Mouse (Mus musculus): Measurements from ENCODE around the gene Mfap3l. TPM values are rescaled to one million over a fixed set of nuclear protein-coding genes. Genes with fewer than 3 reads are reported as not detected.
"Not testable (repeated sequence)": the region's sequence is repeated elsewhere in the genome, so short reads cannot be mapped to it uniquely, and the experiment has no call there.

Mfap3l gene
- 4.1 and 5.1 TPM in 2 replicates for polyA plus RNA-seq (2014; fragmentation: Nextera tagmentation; extraction: Ambion mirVana)

- peak within 1 kb of the TSS; percentile 56 for H3K27ac ChIP-seq (ENCODE audit: low read depth, low read length)
- peak; percentile 97 for ATAC-seq (ENCODE audit: insufficient read depth, low FRiP score, low TSS enrichment)
Measured at GRCm38 (mm10) chr8:60632250-60632932, at the start of gene Mfap3l. Gene Mfap3l, plus strand, starts transcription at chr8:60632827.

GRCm38 (mm10) chr8:60583369-60583768 is 49.3 kb upstream of the Mfap3l start:
- H3K27me3 ChIP-seq (ENCODE audit: control insufficient read depth, insufficient read depth, low read length), result no peaks in the 10 kb centered on the region
- H3K4me2 ChIP-seq (ENCODE audit: low read depth), result no peak overlapping the region
- H3K4me1 ChIP-seq (ENCODE audit: control insufficient read depth, insufficient read depth, low read length), result no peaks in the 10 kb centered on the region
- WGBS, result 79% methylated on average over 2 of the region's 2 CpGs
- H3K27ac ChIP-seq (ENCODE audit: low read depth, low read length), result no peak overlapping the region
- no peak overlapping the region for H3K4me3 ChIP-seq (ENCODE audit: low read depth, low read length)
- DNase-seq (ENCODE audit: low spot score) (no peak), ATAC-seq (ENCODE audit: insufficient read depth, low FRiP score, low TSS enrichment) (no peak)
- no peaks in the 10 kb centered on the region for H3K9me3 ChIP-seq (ENCODE audit: control insufficient read depth, low read length)
- H3K36me3 ChIP-seq (ENCODE audit: control insufficient read depth, insufficient read depth, low read length), result no peaks in the 10 kb centered on the region
- H3K9ac ChIP-seq (ENCODE audit: low read length), result no peak overlapping the region

More at GRCm38 (mm10) chr8:60632250-60632932, at the start of gene Mfap3l:
- Histone ChIP-seq H3K9me3 (ENCODE audit: control insufficient read depth, low read length) (no peaks in the 10 kb centered on the region), H3K4me3 (ENCODE audit: low read depth, low read length) (peak within 1 kb of the TSS; percentile 59), H3K4me2 (ENCODE audit: low read depth) (peak within 1 kb of the TSS; percentile 98), H3K4me1 (ENCODE audit: control insufficient read depth, insufficient read depth, low read length) (peaks cover 3% of the 10 kb centered on the region; the same call in 1 of the 2 replicates), H3K36me3 (ENCODE audit: control insufficient read depth, insufficient read depth, low read length) (no peaks in the 10 kb centered on the region), H3K9ac (ENCODE audit: low read length) (peak within 1 kb of the TSS; percentile 64), H3K27me3 (ENCODE audit: control insufficient read depth, insufficient read depth, low read length) (no peaks in the 10 kb centered on the region)
- under 1% methylated on average over 59 of the region's 60 CpGs for WGBS
- DNase-seq (ENCODE audit: low spot score), result peak; percentile 94

DNA sequence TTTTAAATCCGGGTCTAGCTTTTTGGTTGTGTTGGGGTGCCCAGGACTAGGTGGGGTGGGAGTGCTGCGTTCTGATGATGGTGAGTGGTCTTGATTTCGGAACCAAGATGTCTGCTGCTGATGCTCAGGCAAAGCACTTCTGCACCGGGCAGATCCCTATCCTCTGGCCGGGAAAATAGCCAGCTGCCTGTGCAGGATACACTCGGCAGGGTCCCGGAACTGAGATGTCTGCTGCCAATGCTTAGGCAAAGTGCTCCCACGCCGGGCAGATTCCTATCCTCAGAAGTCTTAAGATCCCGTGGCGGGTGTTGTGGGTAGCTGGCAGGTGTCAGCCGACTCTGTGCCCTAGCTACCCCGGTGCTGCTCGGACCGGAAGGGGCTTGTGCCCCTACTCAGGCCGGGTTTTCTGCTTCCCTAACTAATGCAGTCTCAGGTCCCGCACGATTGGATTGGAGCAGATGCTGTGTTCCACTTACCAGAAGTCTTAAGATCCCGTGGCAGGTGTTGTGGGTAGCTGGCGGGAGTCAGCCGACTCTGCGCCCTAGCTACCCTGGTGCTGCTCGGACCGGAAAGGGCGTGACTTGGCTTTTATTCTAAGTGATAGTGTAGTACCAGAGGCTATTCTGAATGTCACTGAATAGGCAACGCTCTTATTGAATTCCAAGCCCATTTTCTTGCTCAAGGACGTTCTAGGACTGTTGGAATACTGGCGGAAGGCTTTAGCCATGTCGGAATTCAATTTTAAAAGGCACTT is 41.1 kb upstream of the Mfap3l start:
- 89% methylated on average over 29 of the region's 29 CpGs for WGBS
- not testable (repeated sequence) for H3K4me2 ChIP-seq (ENCODE audit: low read depth); H3K4me1 ChIP-seq (ENCODE audit: control insufficient read depth, insufficient read depth, low read length); H3K9ac ChIP-seq (ENCODE audit: low read length); H3K4me3 ChIP-seq (ENCODE audit: low read depth, low read length); ATAC-seq (ENCODE audit: insufficient read depth, low FRiP score, low TSS enrichment); H3K27ac ChIP-seq (ENCODE audit: low read depth, low read length); DNase-seq (ENCODE audit: low spot score); H3K27me3 ChIP-seq (ENCODE audit: control insufficient read depth, insufficient read depth, low read length); H3K9me3 ChIP-seq (ENCODE audit: control insufficient read depth, low read length); H3K36me3 ChIP-seq (ENCODE audit: control insufficient read depth, insufficient read depth, low read length)

DNA sequence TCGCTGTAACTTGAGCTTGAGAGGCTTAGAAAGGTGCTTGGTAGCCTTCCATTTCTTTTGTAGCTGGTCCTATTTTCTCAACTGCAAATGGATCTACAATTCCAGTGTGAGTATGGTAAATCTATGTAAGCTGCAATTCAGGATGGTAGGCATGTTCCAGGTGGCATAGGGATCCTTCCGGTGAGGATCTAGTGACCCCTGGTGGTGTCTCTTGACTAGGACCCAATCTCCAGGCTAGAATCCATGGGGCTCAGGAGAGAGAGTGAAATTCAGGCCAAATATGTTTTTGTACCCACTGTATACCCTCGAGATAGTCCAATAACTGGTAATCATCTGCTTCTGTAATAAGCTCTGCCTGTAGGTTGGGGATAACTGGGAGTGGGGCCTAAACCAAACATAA is 37.9 kb upstream of the Mfap3l start:
- H3K27me3 ChIP-seq (ENCODE audit: control insufficient read depth, insufficient read depth, low read length), result no peaks in the 10 kb centered on the region
- no peaks in the 10 kb centered on the region for H3K36me3 ChIP-seq (ENCODE audit: control insufficient read depth, insufficient read depth, low read length)
- 75% methylated on average over 3 of the region's 3 CpGs for WGBS
- no peak overlapping the region for H3K9ac ChIP-seq (ENCODE audit: low read length)
- no peaks in the 10 kb centered on the region for H3K9me3 ChIP-seq (ENCODE audit: control insufficient read depth, low read length)
- H3K27ac ChIP-seq (ENCODE audit: low read depth, low read length), result no peak overlapping the region
- no peaks in the 10 kb centered on the region for H3K4me1 ChIP-seq (ENCODE audit: control insufficient read depth, insufficient read depth, low read length)
- no peak overlapping the region for H3K4me3 ChIP-seq (ENCODE audit: low read depth, low read length)
- no peak for ATAC-seq (ENCODE audit: insufficient read depth, low FRiP score, low TSS enrichment)
- no peak for DNase-seq (ENCODE audit: low spot score)
- no peak overlapping the region for H3K4me2 ChIP-seq (ENCODE audit: low read depth)

DNA sequence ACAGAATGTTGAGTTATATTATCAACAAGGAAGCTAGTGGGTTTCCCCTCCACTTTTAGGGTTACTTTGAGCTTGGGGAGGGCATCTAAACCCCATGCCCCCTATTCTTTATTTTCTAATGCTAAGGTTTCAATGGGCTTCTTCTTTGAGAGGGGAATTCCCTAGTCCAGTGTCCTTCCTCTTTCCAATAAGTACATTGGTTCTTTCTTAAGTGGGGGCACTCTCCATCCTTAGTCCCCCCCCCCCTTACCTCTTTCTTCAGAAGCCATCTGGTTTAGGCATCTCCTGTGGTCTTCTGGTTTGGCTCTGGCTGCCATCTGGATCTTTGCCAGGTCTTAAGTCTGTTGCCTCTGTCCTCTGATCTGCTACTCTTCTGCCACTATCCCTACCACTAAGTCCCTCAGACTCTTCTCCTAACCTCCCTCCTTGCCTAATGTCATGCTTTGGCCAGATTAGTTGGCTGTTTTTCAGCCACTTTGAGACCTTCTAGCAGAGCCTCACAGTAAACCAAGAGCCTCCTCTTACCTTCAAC is 21.0 kb upstream of the Mfap3l start:
- H3K27me3 ChIP-seq (ENCODE audit: control insufficient read depth, insufficient read depth, low read length), result no peaks in the 10 kb centered on the region
- H3K9me3 ChIP-seq (ENCODE audit: control insufficient read depth, low read length), result no peaks in the 10 kb centered on the region
- DNase-seq (ENCODE audit: low spot score), result no peak
- H3K4me1 ChIP-seq (ENCODE audit: control insufficient read depth, insufficient read depth, low read length), result no peaks in the 10 kb centered on the region
- no peaks in the 10 kb centered on the region for H3K36me3 ChIP-seq (ENCODE audit: control insufficient read depth, insufficient read depth, low read length)
- no peak overlapping the region for H3K27ac ChIP-seq (ENCODE audit: low read depth, low read length)
- H3K4me3 ChIP-seq (ENCODE audit: low read depth, low read length), result no peak overlapping the region
- no peak overlapping the region for H3K9ac ChIP-seq (ENCODE audit: low read length)
- no peak for ATAC-seq (ENCODE audit: insufficient read depth, low FRiP score, low TSS enrichment)
- no peak overlapping the region for H3K4me2 ChIP-seq (ENCODE audit: low read depth)

DNA sequence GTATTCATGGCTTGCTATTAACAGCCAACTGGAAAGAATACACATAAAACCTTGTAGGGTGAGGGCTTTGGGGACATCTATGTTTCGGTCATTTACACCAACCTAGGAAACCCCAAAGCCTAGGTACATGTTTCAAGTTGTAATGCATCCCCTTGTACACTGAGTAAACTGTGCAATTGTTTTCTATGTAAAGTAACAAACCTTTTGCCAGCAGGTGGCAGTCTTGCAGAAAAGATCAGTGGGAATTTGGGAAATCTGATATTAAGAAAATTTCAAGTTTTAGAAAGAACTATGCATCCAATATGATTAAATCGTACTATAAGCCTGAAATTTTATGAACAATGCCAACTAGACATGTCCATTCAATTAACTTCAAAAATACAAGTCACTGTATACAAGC is 15.7 kb upstream of the Mfap3l start:
- Histone ChIP-seq H3K4me1 (ENCODE audit: control insufficient read depth, insufficient read depth, low read length) (no peaks in the 10 kb centered on the region), H3K4me2 (ENCODE audit: low read depth) (no peak overlapping the region), H3K4me3 (ENCODE audit: low read depth, low read length) (no peak overlapping the region), H3K27ac (ENCODE audit: low read depth, low read length) (no peak overlapping the region), H3K27me3 (ENCODE audit: control insufficient read depth, insufficient read depth, low read length) (no peaks in the 10 kb centered on the region), H3K36me3 (ENCODE audit: control insufficient read depth, insufficient read depth, low read length) (no peaks in the 10 kb centered on the region), H3K9me3 (ENCODE audit: control insufficient read depth, low read length) (no peaks in the 10 kb centered on the region), H3K9ac (ENCODE audit: low read length) (no peak overlapping the region)
- no peak for ATAC-seq (ENCODE audit: insufficient read depth, low FRiP score, low TSS enrichment)
- peak; percentile 52 for DNase-seq (ENCODE audit: low spot score)
- 44% methylated on average over 2 of the region's 2 CpGs for WGBS

DNA sequence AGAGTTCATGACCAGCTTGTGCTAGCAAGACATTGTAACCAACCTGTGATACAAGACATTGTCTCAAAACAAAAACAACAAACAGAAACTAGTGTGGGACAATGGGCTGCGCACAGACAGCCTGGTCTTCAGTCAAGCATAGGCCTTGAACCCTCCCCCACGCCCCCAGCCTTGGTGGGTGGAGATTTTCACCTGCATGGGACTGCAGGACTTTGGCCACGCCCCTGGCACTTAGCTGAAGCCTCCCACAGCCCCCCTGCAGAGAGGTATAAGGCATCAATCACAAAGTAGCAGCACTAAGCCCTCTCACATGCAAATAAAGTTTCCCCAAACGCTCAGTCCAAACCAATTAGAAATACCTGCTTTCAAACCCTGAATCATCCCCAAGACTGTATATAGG is 11.1 kb upstream of the Mfap3l start:
- H3K9me3 ChIP-seq (ENCODE audit: control insufficient read depth, low read length), result no peaks in the 10 kb centered on the region
- DNase-seq (ENCODE audit: low spot score), result no peak
- ATAC-seq (ENCODE audit: insufficient read depth, low FRiP score, low TSS enrichment), result no peak

DNA sequence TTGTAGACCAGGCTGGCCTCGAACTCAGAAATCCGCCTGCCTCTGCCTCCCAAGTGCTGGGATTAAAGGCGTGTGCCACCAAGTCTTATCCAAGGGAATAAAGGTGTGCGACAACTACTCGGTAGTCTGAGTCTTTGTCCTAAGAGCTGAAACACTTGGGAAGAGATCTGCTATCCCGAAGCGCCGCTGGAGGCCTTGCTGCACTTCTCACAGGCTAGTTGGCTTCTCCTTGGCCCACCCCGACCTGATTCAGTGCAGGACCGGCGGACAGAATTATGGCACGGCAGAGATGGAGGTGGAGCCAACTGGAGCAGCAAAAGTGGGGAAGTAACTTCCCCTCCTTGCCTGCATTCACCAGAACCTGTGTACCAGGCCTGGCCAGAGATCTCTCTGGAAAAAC is 10.6 kb upstream of the Mfap3l start:
- 92% methylated on average over 12 of the region's 12 CpGs for WGBS
- Histone ChIP-seq H3K9me3 (ENCODE audit: control insufficient read depth, low read length) (no peaks in the 10 kb centered on the region), H3K27ac (ENCODE audit: low read depth, low read length) (no peak overlapping the region), H3K36me3 (ENCODE audit: control insufficient read depth, insufficient read depth, low read length) (no peaks in the 10 kb centered on the region), H3K4me3 (ENCODE audit: low read depth, low read length) (no peak overlapping the region), H3K4me2 (ENCODE audit: low read depth) (no peak overlapping the region), H3K27me3 (ENCODE audit: control insufficient read depth, insufficient read depth, low read length) (no peaks in the 10 kb centered on the region), H3K4me1 (ENCODE audit: control insufficient read depth, insufficient read depth, low read length) (no peaks in the 10 kb centered on the region), H3K9ac (ENCODE audit: low read length) (no peak overlapping the region)
- no peak for ATAC-seq (ENCODE audit: insufficient read depth, low FRiP score, low TSS enrichment)
- no peak for DNase-seq (ENCODE audit: low spot score)

More for the DNA sequence above, 11.1 kb upstream of the Mfap3l start:
- H3K9ac ChIP-seq (ENCODE audit: low read length), result no peak overlapping the region
- no peak overlapping the region for H3K4me2 ChIP-seq (ENCODE audit: low read depth)
- H3K27ac ChIP-seq (ENCODE audit: low read depth, low read length), result no peak overlapping the region
- no peak overlapping the region for H3K4me3 ChIP-seq (ENCODE audit: low read depth, low read length)
- WGBS, result 62% methylated on average over 4 of the region's 4 CpGs
- H3K36me3 ChIP-seq (ENCODE audit: control insufficient read depth, insufficient read depth, low read length), result no peaks in the 10 kb centered on the region
- H3K4me1 ChIP-seq (ENCODE audit: control insufficient read depth, insufficient read depth, low read length), result no peaks in the 10 kb centered on the region
- no peaks in the 10 kb centered on the region for H3K27me3 ChIP-seq (ENCODE audit: control insufficient read depth, insufficient read depth, low read length)
